In genomic region chr7:66222621-66223091, GRCm38 (mm10) we compare ENCODE assay signal across 12 mouse cellular contexts.
DNase-seq lines count a peak whose midpoint lies in the region; ATAC-seq lines count a peak whose summit lies in the region.
"Had no signal": no experiment of that assay in that cellular context is flagged by ENCODE, and none has a peak within 500 bp of the region (broad histone marks: within the 10 kb centered on the region; RNA-seq: fewer than 3 reads in every experiment).

No protein-coding gene starts in this region.

- WGBS in forebrain, embryonic 12.5 days = 7% methylated on average over 8 of the region's 8 CpGs
- WGBS in forebrain, embryonic 13.5 days = 5% methylated on average over 8 of the region's 8 CpGs
- WGBS in embryonic facial prominence, embryonic 15.5 days = 16% methylated on average over 8 of the region's 8 CpGs

- DNase-seq in 3134 (ENCODE audit: extremely low read depth, insufficient read length, low spot score) = peak; percentile 61
- DNase-seq in kidney, postnatal 36 days = peak; percentile 53 to 73
- no peak for DNase-seq in ovary, adult 18-20 months (ENCODE audit: low spot score)
- DNase-seq in retina, postnatal 1 day = no peak
- DNase-seq in thymus, postnatal 0 days (ENCODE audit: low spot score) = no peak
- DNase-seq: adrenal gland, postnatal 10 days; thymus, postnatal 25 days had no signal

- no peak overlapping the region for H3K9ac ChIP-seq in forebrain, embryonic 12.5 days
- no peak overlapping the region for H3K9ac ChIP-seq in forebrain, embryonic 13.5 days
- no peak overlapping the region for H3K9ac ChIP-seq in embryonic facial prominence, embryonic 15.5 days

- H3K4me1 ChIP-seq in forebrain, embryonic 12.5 days = peaks cover 22% of the 10 kb centered on the region
- peaks cover 10% of the 10 kb centered on the region for H3K4me1 ChIP-seq in forebrain, embryonic 13.5 days
- peaks cover 22% of the 10 kb centered on the region for H3K4me1 ChIP-seq in embryonic facial prominence, embryonic 15.5 days

- no peaks in the 10 kb centered on the region for H3K9me3 ChIP-seq in forebrain, embryonic 12.5 days
- H3K9me3 ChIP-seq in forebrain, embryonic 13.5 days (replicated peaks) = no peaks in the 10 kb centered on the region
- no peaks in the 10 kb centered on the region for H3K9me3 ChIP-seq in embryonic facial prominence, embryonic 15.5 days (replicated peaks)

- H3K27ac ChIP-seq in forebrain, embryonic 12.5 days = peak overlapping the region; percentile 42; the same call in 1 of the 2 replicates
- no peak overlapping the region for H3K27ac ChIP-seq in forebrain, embryonic 13.5 days
- peak overlapping the region; percentile 63; the same call in 1 of the 2 replicates for H3K27ac ChIP-seq in embryonic facial prominence, embryonic 15.5 days (replicated peaks)
- H3K27ac ChIP-seq: hindbrain, postnatal 0 days; macrophage had no signal

- no peak overlapping the region; the same call in 1 of the 2 replicates for H3K4me2 ChIP-seq in forebrain, embryonic 12.5 days
- H3K4me2 ChIP-seq in forebrain, embryonic 13.5 days = no peak overlapping the region
- H3K4me2 ChIP-seq in embryonic facial prominence, embryonic 15.5 days (replicated peaks) = no peak overlapping the region

- no peak for ATAC-seq in forebrain, embryonic 12.5 days (ENCODE audit: low FRiP score)
- ATAC-seq in forebrain, embryonic 13.5 days = no peak
- peak; percentile 63; the same call in 1 of the 2 replicates for ATAC-seq in embryonic facial prominence, embryonic 15.5 days (ENCODE audit: insufficient number of reproducible peaks, low FRiP score, low TSS enrichment, low read depth)
- ATAC-seq: hindbrain, postnatal 0 days had no signal

- no peak overlapping the region for H3K4me3 ChIP-seq in forebrain, embryonic 12.5 days (replicated peaks)
- no peak overlapping the region for H3K4me3 ChIP-seq in forebrain, embryonic 13.5 days
- H3K4me3 ChIP-seq in embryonic facial prominence, embryonic 15.5 days (replicated peaks) = no peak overlapping the region

- H3K36me3 ChIP-seq in forebrain, embryonic 12.5 days (replicated peaks) = no peaks in the 10 kb centered on the region
- no peaks in the 10 kb centered on the region for H3K36me3 ChIP-seq in forebrain, embryonic 13.5 days (ENCODE audit: poor library complexity, severe bottlenecking)
- H3K36me3 ChIP-seq in embryonic facial prominence, embryonic 15.5 days = no peaks in the 10 kb centered on the region

- no peaks in the 10 kb centered on the region for H3K27me3 ChIP-seq in forebrain, embryonic 12.5 days
- H3K27me3 ChIP-seq in forebrain, embryonic 13.5 days = no peaks in the 10 kb centered on the region
- no peaks in the 10 kb centered on the region for H3K27me3 ChIP-seq in embryonic facial prominence, embryonic 15.5 days

Comparison
In these comparisons a context has a peak if more than half of its experiments do, and no peak if none do; other contexts are left out.
1. DNase-seq: peak in 3134 (single experiment) and kidney, postnatal 36 days (2 of 2); none in ovary, adult 18-20 months (single experiment), retina, postnatal 1 day (single experiment) and thymus, postnatal 0 days (single experiment).